Mouse (Mus musculus) testis, postnatal 14 days (tissue): ENCODE results near the gene Zbtb7a.
A peak's percentile ranks its signal among the peaks of the same experiment; 100 is the strongest.

Source experiments
- DNase-seq: peaks from one replicate; pipeline ENCODE4 v3.0.0; 2021; ENCODE audit warnings: low spot score

Gene Zbtb7a

DNA sequence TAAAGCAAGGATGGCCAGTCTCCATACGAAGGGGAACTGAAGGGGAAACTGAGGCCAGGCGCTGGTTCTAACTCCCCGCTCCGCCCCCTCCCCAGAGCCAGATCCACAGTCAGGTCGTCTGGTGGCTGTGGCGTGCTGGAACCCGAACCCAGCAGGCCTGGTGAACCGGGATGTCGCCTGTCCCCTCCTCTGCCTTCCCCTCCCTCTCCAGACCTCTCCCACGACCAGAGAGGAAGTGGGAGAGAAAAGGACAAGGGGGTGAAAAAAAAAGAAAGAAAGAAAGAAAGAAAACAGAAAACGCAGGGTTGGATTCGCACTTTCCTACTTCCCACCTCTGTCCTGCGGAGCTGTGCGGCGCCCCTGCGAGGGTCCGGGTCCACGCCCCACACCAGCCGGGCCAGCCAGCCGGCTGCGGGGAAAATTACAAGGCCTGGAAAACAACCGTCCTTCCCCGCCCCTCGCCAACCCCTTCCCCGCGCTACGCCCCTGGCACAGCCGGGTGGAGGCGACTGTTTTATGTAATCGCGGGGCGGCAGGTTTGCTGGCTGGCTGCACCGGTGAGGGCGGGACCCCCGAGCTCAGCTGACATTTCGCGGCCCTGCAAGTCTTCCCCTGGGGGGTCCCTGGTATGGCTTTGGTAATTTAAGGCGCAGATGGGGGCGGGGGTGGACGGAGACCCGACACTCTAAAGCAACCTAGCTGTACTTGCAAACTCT, at the start of gene Zbtb7a:
Gene Zbtb7a, plus strand, starts transcription at position 255 of the 716 bp plus-strand sequence.
- no peak for DNase-seq

DNA sequence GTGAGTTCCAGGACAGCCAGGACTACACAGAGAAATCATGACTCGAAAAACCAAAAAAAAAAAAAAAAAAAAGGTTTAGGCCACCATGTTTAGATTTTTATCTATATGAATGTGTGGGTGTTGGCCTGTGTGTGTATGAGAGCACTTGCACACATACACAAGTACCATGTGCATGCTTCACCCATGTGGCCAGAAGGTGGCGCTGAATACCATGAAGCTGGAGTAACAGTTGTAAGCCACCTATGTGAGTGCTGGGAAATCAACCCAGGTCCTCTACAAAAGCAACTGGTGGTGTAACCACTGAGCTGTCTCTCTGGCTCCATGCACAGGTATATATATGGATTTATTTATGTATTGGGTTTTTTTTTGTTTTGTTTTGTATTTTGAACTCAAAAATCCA, 48.0 kb upstream of the Zbtb7a start:
- DNase-seq: no peak

DNA sequence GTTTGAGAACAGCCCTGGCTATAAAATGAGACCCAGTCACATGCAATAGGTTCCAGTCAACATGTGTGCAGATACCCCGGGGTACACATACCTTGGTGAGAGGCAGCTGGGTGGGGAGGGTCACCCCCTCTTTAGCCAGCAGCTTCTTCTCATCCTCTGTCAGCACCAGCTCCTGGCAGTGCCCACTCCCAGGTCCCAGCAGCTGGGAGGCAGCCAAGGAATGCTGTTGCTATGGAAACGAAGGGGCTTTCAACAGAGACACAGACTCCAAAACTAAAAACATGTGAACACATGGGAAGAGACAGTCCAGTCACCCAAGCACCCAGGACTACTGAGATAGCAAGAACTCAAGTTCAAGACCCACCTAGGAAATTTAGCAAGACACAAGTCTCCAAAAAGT, 45.8 kb upstream of the Zbtb7a start:
- no peak for DNase-seq

DNA sequence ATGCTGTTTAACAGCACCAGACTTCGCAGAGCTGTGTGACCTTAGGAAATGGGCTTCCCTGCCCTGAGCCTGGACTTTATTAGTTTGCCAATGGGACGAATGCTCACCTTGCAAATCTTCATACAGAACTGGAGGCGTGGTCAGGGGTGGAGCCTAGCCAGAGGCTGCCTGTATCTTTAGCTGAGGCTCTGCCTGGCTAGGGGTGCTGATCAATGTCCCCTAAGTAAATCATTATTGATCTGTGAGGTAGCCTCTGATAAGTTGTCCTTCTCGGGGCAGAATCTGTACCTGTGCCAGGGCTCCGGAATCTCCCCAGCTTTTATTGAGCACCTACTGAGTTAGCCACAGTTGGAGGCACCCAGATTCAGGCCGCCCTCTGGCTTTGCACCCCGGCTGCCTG, 44.4 kb upstream of the Zbtb7a start:
- DNase-seq: no peak

GRCm38 (mm10) chr10:81092465-81093250, 42.4 kb upstream of the Zbtb7a start:
- no peak for DNase-seq

DNA sequence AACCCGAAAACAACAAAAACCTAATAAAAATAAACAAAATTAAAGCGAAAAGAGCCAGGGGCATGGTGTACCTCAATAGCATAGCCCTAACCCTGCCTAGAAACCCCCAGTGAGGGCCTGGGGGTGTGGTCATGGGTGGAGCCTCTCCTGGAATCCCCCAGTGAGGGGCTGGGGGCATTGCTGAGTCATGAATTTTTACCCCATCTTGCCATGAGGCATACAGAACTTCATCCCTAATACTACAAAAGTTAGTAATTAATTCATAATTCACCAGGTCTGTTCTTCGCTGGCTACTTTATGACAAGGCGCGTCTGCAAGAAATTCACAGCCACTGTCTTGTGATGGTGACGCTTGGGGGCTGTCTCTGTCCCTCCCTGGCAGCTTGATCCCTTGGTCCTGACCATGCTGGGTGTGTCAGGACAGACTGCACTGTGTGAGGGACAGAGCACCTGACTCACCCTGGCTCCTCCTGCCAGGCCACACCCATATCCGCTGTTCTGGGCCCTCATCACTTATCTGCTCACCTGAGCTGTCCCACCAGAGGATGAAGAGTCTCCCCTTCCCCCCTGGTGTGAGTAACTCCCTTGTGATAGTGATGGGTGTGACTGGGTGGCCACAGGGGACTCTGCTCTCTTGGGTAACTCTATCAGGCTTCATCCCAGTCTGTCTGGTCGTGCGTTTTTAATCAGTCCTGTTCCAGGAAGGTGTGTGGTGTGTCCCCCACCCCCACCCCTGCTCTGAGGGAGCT, 39.9 kb upstream of the Zbtb7a start:
- DNase-seq: no peak

DNA sequence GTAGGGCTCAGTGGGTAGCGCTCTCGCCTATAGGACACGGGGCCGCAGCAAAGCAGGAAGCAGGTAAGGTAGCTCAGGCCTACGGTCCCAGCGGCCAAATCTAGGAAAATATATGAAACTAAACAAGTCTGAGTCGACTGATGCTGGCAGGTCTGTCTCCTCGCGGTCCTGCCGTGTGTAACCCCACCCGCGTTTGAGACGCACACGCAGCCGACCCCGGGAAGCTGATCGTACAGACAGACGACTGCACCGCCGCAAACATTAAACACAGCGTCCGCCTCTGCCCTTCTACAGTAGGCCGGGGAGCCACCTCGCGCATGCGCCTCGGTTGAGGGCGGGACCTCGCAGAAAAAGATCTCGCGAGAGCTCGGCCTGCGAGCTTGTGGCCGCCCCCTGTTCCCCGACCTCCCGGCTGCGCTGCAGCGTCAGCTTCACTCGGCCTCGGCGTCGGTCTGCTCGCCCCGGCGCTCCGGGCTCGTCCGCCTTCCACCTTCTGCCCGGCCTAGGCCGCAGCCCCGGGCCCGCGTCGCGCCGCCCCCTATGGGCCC, 29.4 kb upstream of the Zbtb7a start, which contains the start of gene Map2k2:
Gene Map2k2, plus strand, starts transcription at position 351 of the 548 bp plus-strand sequence.
- DNase-seq: peak; percentile 97

GRCm38 (mm10) chr10:81106113-81106721, 28.8 kb upstream of the Zbtb7a start:
- peak; percentile 94 for DNase-seq

DNA sequence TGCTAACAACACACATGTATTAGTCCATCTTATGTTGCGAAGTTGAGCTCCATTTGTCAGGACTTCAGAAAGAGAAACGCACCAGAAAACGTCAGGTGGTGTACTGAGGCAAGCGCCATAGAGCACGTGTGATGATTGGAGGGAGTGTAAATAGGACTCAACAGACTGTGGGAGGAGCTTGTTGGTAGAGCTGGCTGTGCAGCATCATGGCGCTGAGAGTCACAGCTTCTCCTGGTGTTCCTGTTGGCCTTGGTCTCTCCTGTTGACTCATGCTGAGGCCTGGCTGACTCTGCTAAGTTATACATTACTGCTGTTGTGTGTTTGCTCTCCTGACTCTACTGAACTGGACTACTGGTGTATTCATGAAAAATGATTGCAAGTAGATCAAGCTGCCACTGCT, 22.1 kb upstream of the Zbtb7a start:
- no peak for DNase-seq

DNA sequence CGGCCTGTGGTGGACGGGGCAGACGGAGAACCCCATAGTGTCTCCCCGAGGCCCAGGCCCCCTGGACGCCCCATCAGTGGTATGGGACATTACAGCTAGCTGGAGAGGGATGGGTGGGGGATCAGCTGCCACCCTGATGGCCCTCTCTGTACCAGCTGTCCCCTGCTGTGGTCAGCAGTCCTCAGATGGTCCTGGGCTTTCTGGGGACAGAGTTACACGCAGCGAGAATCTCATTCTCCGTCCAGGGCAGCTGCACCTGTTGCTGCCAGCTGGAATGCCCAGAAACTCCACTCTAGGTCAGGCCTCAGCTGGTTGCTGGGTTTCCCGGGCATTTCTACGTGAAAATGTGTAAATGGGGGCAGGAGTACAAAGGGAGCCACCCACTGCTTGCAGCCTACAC, 15.4 kb upstream of the Zbtb7a start:
- DNase-seq: no peak

GRCm38 (mm10) chr10:81120650-81121049, 14.4 kb upstream of the Zbtb7a start:
- no peak for DNase-seq

GRCm38 (mm10) chr10:81122889-81123288, 12.1 kb upstream of the Zbtb7a start:
- DNase-seq: no peak

- DNase-seq: no peak
These were observed 11.5 kb upstream of the Zbtb7a start for GRCm38 (mm10) chr10:81123500-81123899.

- DNase-seq: no peak
These were observed 836 bp upstream of the Zbtb7a start for GRCm38 (mm10) chr10:81134181-81134587.

DNA sequence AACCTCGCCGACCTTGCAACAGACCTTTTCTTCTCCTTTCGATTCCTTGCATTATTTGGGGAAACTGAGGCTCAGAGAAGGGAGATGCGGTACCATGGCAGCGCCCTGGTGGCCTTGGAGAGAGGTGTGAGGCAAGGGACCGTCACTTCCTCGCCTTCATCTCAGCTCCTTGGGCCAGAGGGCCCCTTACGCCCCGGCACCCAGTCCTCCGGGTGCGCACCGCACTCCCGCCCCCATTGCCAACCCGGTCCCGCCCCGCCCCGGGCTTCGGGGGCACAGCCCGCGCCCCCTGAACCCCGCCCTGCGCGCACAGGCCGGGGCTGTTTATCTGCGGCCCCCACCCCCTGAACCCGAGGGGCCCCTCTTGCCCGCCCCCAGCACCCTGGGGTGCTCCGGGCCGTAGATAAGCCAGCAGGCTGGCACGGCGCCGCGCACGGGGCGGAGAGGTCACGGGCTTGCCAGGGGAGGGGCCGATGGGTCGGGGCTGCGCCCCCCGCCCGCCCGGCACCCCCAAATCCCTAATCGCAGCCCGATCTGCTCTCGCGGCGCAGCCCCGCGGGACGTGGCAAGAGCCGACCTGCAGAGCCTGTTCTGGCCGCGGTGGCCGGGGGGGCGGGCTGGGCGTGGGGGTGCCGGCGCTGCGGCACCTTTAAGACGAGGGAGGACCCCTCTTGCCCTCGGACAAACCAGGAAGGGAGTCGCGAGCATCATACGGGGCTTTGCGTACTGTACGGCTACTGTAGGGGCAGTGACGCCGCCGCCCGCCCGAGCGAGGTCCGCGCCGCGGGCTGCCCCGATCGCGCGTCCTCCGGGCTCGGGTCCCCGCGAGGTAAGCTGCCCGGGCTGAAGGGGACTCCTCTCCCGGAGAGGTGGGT, 1.0 kb downstream of the Zbtb7a start:
- DNase-seq: peak; percentile 79

DNA sequence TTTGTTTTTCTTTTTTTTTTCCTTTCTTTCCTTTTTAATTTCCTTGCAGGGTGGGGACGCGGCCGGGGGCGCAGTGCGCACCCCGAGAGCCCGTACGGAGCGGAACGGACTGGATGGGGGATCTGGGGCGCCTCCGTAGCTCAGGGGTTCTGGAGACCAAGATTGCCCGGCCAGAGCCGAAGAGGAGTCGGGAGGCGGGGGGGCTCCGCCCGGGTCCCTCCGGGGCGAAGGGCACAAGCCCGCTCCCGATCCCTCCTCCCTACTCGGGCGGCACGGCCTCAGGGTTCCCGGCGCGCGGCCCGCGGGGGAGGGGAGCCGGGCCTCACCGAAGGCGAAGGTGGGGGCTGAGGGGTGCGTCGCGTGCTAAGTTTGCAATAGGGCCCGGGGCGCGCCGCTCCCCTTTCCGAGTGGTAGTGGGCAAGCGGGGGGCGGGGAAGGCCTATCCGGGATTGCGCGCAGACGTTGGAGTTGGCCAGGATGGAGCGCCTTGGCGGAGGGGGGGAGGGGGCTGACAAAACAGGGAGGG, 1.7 kb downstream of the Zbtb7a start:
- no peak for DNase-seq

- peak; percentile 99 for DNase-seq
These were observed 2.5 kb downstream of the Zbtb7a start for GRCm38 (mm10) chr10:81137252-81138130.

GRCm38 (mm10) chr10:81138131-81138782, 3.2 kb downstream of the Zbtb7a start:
- peak; percentile 72 for DNase-seq
